Mouse (Mus musculus) hindbrain, embryonic 11.5 days (tissue): Measurements from ENCODE around the gene Rnf185. TPM values are rescaled to one million over a fixed set of nuclear protein-coding genes. Genes with fewer than 3 reads are reported as not detected.
A peak's percentile ranks its signal among the peaks of the same experiment; 100 is the strongest.

Source experiments
- ATAC-seq: fragments of 200-750 bp; cut with Nextera tagmentation; 2 replicates; pipeline ENCODE4 v1.8.0; 2017; ENCODE audit warnings: mild to moderate bottlenecking, moderate TSS enrichment, moderate library complexity; ENCODE audit not compliant: low FRiP score
- DNase-seq: peaks from one replicate; pipeline ENCODE4 v3.0.0-alpha.2; 2015; ENCODE audit warnings: low spot score
- H3K27ac ChIP-seq: fragments of 300-500 bp; sonication (generic); 2 replicates; pipeline ENCODE4 v1.5.1; 2014; ENCODE audit warnings: mild to moderate bottlenecking, low read depth, low read length
- H3K27me3 ChIP-seq: fragments of 300-500 bp; sonication (generic); 2 replicates; pipeline ENCODE4 v1.6.1; 2014; ENCODE audit warnings: mild to moderate bottlenecking, low read length, moderate library complexity, mixed read lengths; ENCODE audit not compliant: control insufficient read depth, insufficient read depth
- H3K36me3 ChIP-seq: fragments of 300-500 bp; sonication (generic); 2 replicates; pipeline ENCODE4 v1.6.1; 2014; ENCODE audit warnings: mild to moderate bottlenecking, low read length, moderate library complexity, mixed read lengths; ENCODE audit not compliant: control insufficient read depth, insufficient read depth
- H3K4me1 ChIP-seq: fragments of 300-500 bp; sonication (generic); replicated peaks from 2 replicates; pipeline ENCODE4 v1.6.1; 2014; ENCODE audit warnings: low read length, mixed read lengths; ENCODE audit not compliant: control insufficient read depth, insufficient read depth
- H3K4me2 ChIP-seq: fragments of 300-500 bp; sonication (generic); replicated peaks from 2 replicates; pipeline ENCODE4 v1.6.1; 2014; ENCODE audit warnings: mild to moderate bottlenecking, low read depth, low read length
- H3K4me3 ChIP-seq: fragments of 300-500 bp; sonication (generic); 2 replicates; pipeline ENCODE4 v1.5.1; 2014; ENCODE audit warnings: low read depth, low read length
- H3K9ac ChIP-seq: fragments of 300-500 bp; sonication (generic); 2 replicates; pipeline ENCODE4 v1.6.1; 2014; ENCODE audit warnings: low read depth, low read length
- H3K9me3 ChIP-seq: fragments of 300-500 bp; sonication (generic); 2 replicates; pipeline ENCODE4 v1.6.1; 2016; ENCODE audit warnings: low read length; ENCODE audit not compliant: control insufficient read depth
- WGBS: fragments of 180-500 bp; shearing (Covaris S2); extraction: QIAGEN DNeasy Blood & Tissue Kit; methylation state at CpG from one replicate; pipeline ENCODE4 v1.1.7; 2014; 5-methylcytosine and 5-hydroxymethylcytosine counted together
- polyA plus RNA-seq: library from polyadenylated mRNA; unstranded; fragments of >200 nt; fragmentation: Nextera tagmentation; extraction: Ambion mirVana; gene quantifications from 2 replicates; pipeline ENCODE4 v1.2.1, GENCODE M21; 2014

Rnf185 gene
- polyA plus RNA-seq, 1 experiment from 2014 or later, result 51.4 TPM

- no peak for DNase-seq
- H3K9ac ChIP-seq, result no peak overlapping the region
- no peaks in the 10 kb centered on the region for H3K36me3 ChIP-seq
- no peaks in the 10 kb centered on the region for H3K9me3 ChIP-seq
- H3K4me2 ChIP-seq, result no peak overlapping the region
- peaks cover 3% of the 10 kb centered on the region; the same call in 1 of the 2 replicates for H3K4me1 ChIP-seq
- no peak for ATAC-seq
- H3K27me3 ChIP-seq, result no peaks in the 10 kb centered on the region; the same call in 1 of the 2 replicates
- no peak overlapping the region for H3K27ac ChIP-seq
- no peak overlapping the region for H3K4me3 ChIP-seq
- WGBS, result 86% methylated on average over 3 of the region's 3 CpGs
Measured at GRCm38 (mm10) chr11:3412111-3412510, 40.1 kb downstream of the Rnf185 start.

DNA sequence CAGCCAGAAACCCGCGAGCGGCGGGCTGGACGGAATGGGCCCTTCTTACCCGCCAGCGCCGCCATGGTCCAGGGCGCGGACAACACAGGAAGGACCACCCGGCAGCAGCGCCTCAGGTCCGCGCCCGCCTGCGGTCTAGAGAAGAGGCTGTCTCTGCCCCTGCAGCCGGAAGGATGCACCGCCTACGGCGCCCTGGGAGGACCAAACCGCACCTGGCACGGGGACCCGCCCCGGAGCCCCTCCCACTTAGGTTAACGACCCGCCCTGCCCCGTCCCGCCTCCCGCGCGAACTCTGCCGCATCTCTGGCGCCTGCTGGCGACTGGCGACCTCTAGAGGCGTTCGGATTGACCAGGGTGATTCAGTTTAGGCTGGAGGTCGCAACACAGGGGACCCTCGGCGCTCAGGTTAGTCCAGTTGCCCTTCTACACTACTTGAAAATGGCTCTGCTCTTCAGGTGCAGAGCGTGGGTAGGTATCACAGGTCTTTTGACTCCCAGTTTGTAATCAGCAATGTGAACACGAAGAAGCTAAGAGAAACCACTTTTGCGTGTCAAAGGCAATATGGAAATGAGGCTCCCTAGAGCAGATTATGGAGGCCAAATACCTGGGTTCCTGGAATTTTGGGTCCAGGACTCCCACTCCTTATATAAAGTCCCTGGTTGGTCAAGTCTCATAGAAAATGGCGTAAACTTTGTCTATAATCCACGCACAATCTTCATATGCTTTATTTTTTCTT, 43.0 kb downstream of the Rnf185 start, which contains the start of gene Limk2:
TSS of gene Limk2 (minus strand) at position 193 of the 736 bp plus-strand sequence.
- peaks cover 3% of the 10 kb centered on the region; the same call in 1 of the 2 replicates for H3K4me1 ChIP-seq
- ATAC-seq (peak; percentile 93), DNase-seq (peak; percentile 91)
- H3K4me3 ChIP-seq, result peak within 1 kb of the TSS; percentile 73
- H3K36me3 ChIP-seq, result no peaks in the 10 kb centered on the region
- WGBS, result 4% methylated on average over 43 of the region's 45 CpGs
- H3K9me3 ChIP-seq, result no peaks in the 10 kb centered on the region
- no peaks in the 10 kb centered on the region; the same call in 1 of the 2 replicates for H3K27me3 ChIP-seq
- peak within 1 kb of the TSS; percentile 77 for H3K9ac ChIP-seq
- peak within 1 kb of the TSS; percentile 74 for H3K4me2 ChIP-seq
- no peak within 1 kb of the TSS; the same call in 1 of the 2 replicates for H3K27ac ChIP-seq

- ATAC-seq (0 out of 2 replicates have a peak, but pooled peaks have one; percentile 7), DNase-seq (peak; percentile 50)
- 6% methylated on average over 34 of the region's 34 CpGs for WGBS
Measured at GRCm38 (mm10) chr11:3408131-3408996, 43.8 kb downstream of the Rnf185 start.

GRCm38 (mm10) chr11:3404287-3405047, 47.7 kb downstream of the Rnf185 start:
- no peak overlapping the region for H3K9ac ChIP-seq
- WGBS, result 89% methylated on average over 7 of the region's 7 CpGs
- no peak for DNase-seq
- H3K36me3 ChIP-seq, result no peaks in the 10 kb centered on the region
- H3K9me3 ChIP-seq, result no peaks in the 10 kb centered on the region
- no peaks in the 10 kb centered on the region for H3K27me3 ChIP-seq
- no peak for ATAC-seq
- no peak overlapping the region for H3K4me3 ChIP-seq
- H3K4me1 ChIP-seq, result peaks cover 3% of the 10 kb centered on the region; the same call in 1 of the 2 replicates
- no peak overlapping the region for H3K27ac ChIP-seq
- no peak overlapping the region for H3K4me2 ChIP-seq

More at GRCm38 (mm10) chr11:3408131-3408996, 43.8 kb downstream of the Rnf185 start:
- Histone ChIP-seq H3K9me3 (no peaks in the 10 kb centered on the region), H3K4me1 (peaks cover 3% of the 10 kb centered on the region; the same call in 1 of the 2 replicates), H3K36me3 (no peaks in the 10 kb centered on the region), H3K27ac (no peak overlapping the region; the same call in 1 of the 2 replicates), H3K4me2 (peak overlapping the region; percentile 74), H3K4me3 (peak overlapping the region; percentile 73), H3K27me3 (no peaks in the 10 kb centered on the region; the same call in 1 of the 2 replicates), H3K9ac (peak overlapping the region; percentile 77)

- no peak for ATAC-seq
- H3K27ac ChIP-seq, result no peak overlapping the region
- no peak overlapping the region for H3K4me3 ChIP-seq
- H3K9me3 ChIP-seq, result no peaks in the 10 kb centered on the region
- H3K4me1 ChIP-seq, result no peaks in the 10 kb centered on the region
- H3K4me2 ChIP-seq, result no peak overlapping the region
- no peaks in the 10 kb centered on the region for H3K27me3 ChIP-seq
- 87% methylated on average over 3 of the region's 3 CpGs for WGBS
- no peak for DNase-seq
- H3K9ac ChIP-seq, result no peak overlapping the region
- H3K36me3 ChIP-seq, result no peaks in the 10 kb centered on the region
Measured at GRCm38 (mm10) chr11:3403024-3403423, 49.1 kb downstream of the Rnf185 start.

- no peaks in the 10 kb centered on the region for H3K9me3 ChIP-seq
- H3K27me3 ChIP-seq, result no peaks in the 10 kb centered on the region
- no peaks in the 10 kb centered on the region for H3K36me3 ChIP-seq
- DNase-seq (no peak), ATAC-seq (no peak)
- no peak overlapping the region for H3K4me3 ChIP-seq
- H3K27ac ChIP-seq, result no peak overlapping the region
- no peak overlapping the region for H3K9ac ChIP-seq
- no peak overlapping the region for H3K4me2 ChIP-seq
- no peaks in the 10 kb centered on the region for H3K4me1 ChIP-seq
- WGBS, result 97% methylated on average over 1 of the region's 1 CpGs
Measured at GRCm38 (mm10) chr11:3398318-3398717, 53.8 kb downstream of the Rnf185 start.

GRCm38 (mm10) chr11:3396562-3396961, 55.6 kb downstream of the Rnf185 start:
- Histone ChIP-seq H3K4me3 (no peak overlapping the region), H3K27ac (no peak overlapping the region), H3K9me3 (no peaks in the 10 kb centered on the region), H3K27me3 (no peaks in the 10 kb centered on the region), H3K36me3 (no peaks in the 10 kb centered on the region), H3K9ac (no peak overlapping the region), H3K4me1 (no peaks in the 10 kb centered on the region), H3K4me2 (no peak overlapping the region)
- ATAC-seq, result peak; percentile 78
- DNase-seq, result peak; percentile 21
- WGBS, result 42% methylated on average over 8 of the region's 8 CpGs

DNA sequence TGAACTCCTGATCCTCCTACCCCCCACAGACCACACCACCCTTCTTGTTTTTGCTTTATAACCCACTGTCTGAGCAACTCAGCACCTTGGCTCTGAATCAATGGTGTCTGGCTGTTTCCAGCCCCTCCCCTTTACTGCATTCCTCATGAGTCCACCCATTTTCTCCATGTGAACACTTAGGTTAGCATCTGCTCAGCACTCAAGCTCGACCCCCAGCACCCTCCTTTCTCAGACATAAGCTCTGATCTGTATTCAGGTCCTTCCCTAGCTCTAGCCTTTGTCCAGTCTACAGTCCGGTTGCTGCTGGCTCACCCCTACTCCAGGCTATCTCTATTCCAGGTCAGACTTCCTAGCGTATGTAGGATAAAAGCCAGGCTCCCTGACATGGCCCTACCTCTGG, 56.1 kb downstream of the Rnf185 start:
- 39% methylated on average over 3 of the region's 3 CpGs for WGBS
- Histone ChIP-seq H3K9ac (no peak overlapping the region), H3K9me3 (no peaks in the 10 kb centered on the region)

More for the DNA sequence above, 56.1 kb downstream of the Rnf185 start:
- Histone ChIP-seq H3K27ac (no peak overlapping the region), H3K4me2 (no peak overlapping the region), H3K4me3 (no peak overlapping the region), H3K4me1 (no peaks in the 10 kb centered on the region), H3K27me3 (no peaks in the 10 kb centered on the region), H3K36me3 (no peaks in the 10 kb centered on the region)
- no peak for DNase-seq
- ATAC-seq, result peak; percentile 76
